Comparison of ENCODE assay signal across 8 mouse cellular contexts in genomic region chr19:16599298-16599970, GRCm38 (mm10).
A peak's percentile ranks its signal among the peaks of the same experiment; 100 is the strongest.
DNase-seq lines count a peak whose midpoint lies in the region; ATAC-seq lines count a peak whose summit lies in the region.

No protein-coding gene starts in this region.

- peaks cover 19% of the 10 kb centered on the region for H3K27me3 ChIP-seq in forebrain, embryonic 10.5 days (ENCODE audit: poor library complexity, severe bottlenecking)
- H3K27me3 ChIP-seq in heart, embryonic 16.5 days (ENCODE audit: control insufficient read depth, insufficient read depth, low read length), result no peaks in the 10 kb centered on the region
- no peaks in the 10 kb centered on the region for H3K27me3 ChIP-seq in neural tube, embryonic 15.5 days (replicated peaks)

- peak; percentile 85 for DNase-seq in ES-CJ7 (ENCODE audit: low read depth, low spot score)
- DNase-seq in c-Kit-positive CD71-negative TER-119-negative erythroid progenitor cells, embryonic 14.5 days (ENCODE audit: low read depth), result peak; percentile 62
- DNase-seq in forebrain, embryonic 10.5 days (ENCODE audit: extremely low spot score, low spot score), result peak; percentile 75
- peak; percentile 67 to 81 for DNase-seq in kidney, postnatal 36 days
- DNase-seq in lung, adult 18-20 months, result peak; percentile 46 to 73
- DNase-seq in thymus, postnatal 0 days (ENCODE audit: low spot score), result peak; percentile 74

- peak overlapping the region; percentile 31 for H3K4me2 ChIP-seq in heart, embryonic 16.5 days (ENCODE audit: low read depth, low read length)
- peak overlapping the region; percentile 34 for H3K4me2 ChIP-seq in neural tube, embryonic 15.5 days

- peak; percentile 63 for ATAC-seq in heart, embryonic 16.5 days (replicated peaks; ENCODE audit: extremely low read depth, insufficient read depth, low FRiP score)
- peak; percentile 89 for ATAC-seq in neural tube, embryonic 15.5 days (ENCODE audit: low FRiP score)

- WGBS in forebrain, embryonic 10.5 days, result 17% methylated on average over 9 of the region's 9 CpGs
- 19% methylated on average over 9 of the region's 9 CpGs for WGBS in heart, embryonic 16.5 days
- WGBS in neural tube, embryonic 15.5 days, result 12% methylated on average over 9 of the region's 9 CpGs

- no peaks in the 10 kb centered on the region for H3K36me3 ChIP-seq in forebrain, embryonic 10.5 days (replicated peaks)
- no peaks in the 10 kb centered on the region for H3K36me3 ChIP-seq in heart, embryonic 16.5 days (ENCODE audit: control insufficient read depth, insufficient read depth)
- no peaks in the 10 kb centered on the region for H3K36me3 ChIP-seq in neural tube, embryonic 15.5 days

- peaks cover 23% of the 10 kb centered on the region for H3K4me1 ChIP-seq in forebrain, embryonic 10.5 days
- peaks cover 4% of the 10 kb centered on the region; the same call in 1 of the 2 replicates for H3K4me1 ChIP-seq in heart, embryonic 16.5 days (ENCODE audit: control insufficient read depth, insufficient read depth, low read length)
- H3K4me1 ChIP-seq in neural tube, embryonic 15.5 days, result peaks cover 7% of the 10 kb centered on the region

- no peak overlapping the region for H3K27ac ChIP-seq in forebrain, embryonic 10.5 days
- no peak overlapping the region for H3K27ac ChIP-seq in heart, embryonic 16.5 days (ENCODE audit: low read length)
- H3K27ac ChIP-seq in neural tube, embryonic 15.5 days (replicated peaks), result no peak overlapping the region

- H3K9ac ChIP-seq in heart, embryonic 16.5 days (ENCODE audit: low read length), result no peak overlapping the region
- H3K9ac ChIP-seq in neural tube, embryonic 15.5 days (replicated peaks), result peak overlapping the region; percentile 23

- H3K9me3 ChIP-seq in forebrain, embryonic 10.5 days, result no peaks in the 10 kb centered on the region
- H3K9me3 ChIP-seq in heart, embryonic 16.5 days (replicated peaks; ENCODE audit: control insufficient read depth, low read length), result no peaks in the 10 kb centered on the region
- no peaks in the 10 kb centered on the region for H3K9me3 ChIP-seq in neural tube, embryonic 15.5 days (replicated peaks)

- H3K4me3 ChIP-seq in forebrain, embryonic 10.5 days, result no peak overlapping the region
- H3K4me3 ChIP-seq in heart, embryonic 16.5 days (ENCODE audit: low read length), result no peak overlapping the region
- no peak overlapping the region for H3K4me3 ChIP-seq in neural tube, embryonic 15.5 days (replicated peaks)
